Mouse (Mus musculus): Measurements from ENCODE around the gene Cntn3. TPM values are rescaled to one million over a fixed set of nuclear protein-coding genes. Genes with fewer than 3 reads are reported as not detected.

The Cntn3 gene
- polyA plus RNA-seq, 1 experiment: 0.06 TPM

GRCm38 (mm10) chr6:102541633-102542412 is 31.1 kb downstream of the Cntn3 start:
- DNase-seq: no peak
- 75% methylated on average over 7 of the region's 7 CpGs for WGBS

GRCm38 (mm10) chr6:102535599-102535998 is 37.3 kb downstream of the Cntn3 start:
- H3K27ac ChIP-seq (ENCODE audit: insufficient read depth, low read depth, low read length): no peak overlapping the region
- H3K4me3 ChIP-seq (ENCODE audit: insufficient read depth, low read depth, low read length): no peak overlapping the region
- 71% methylated on average over 4 of the region's 4 CpGs for WGBS
- H3K36me3 ChIP-seq (ENCODE audit: control insufficient read depth, insufficient read depth, low read length): no peaks in the 10 kb centered on the region
- H3K27me3 ChIP-seq (replicated peaks; ENCODE audit: control insufficient read depth, insufficient read depth, low read length): no peaks in the 10 kb centered on the region
- no peaks in the 10 kb centered on the region for H3K4me1 ChIP-seq (ENCODE audit: control insufficient read depth, insufficient read depth, low read length)
- DNase-seq: no peak
- no peak for TF ChIP-seq POLR2A (IDR thresholded peaks at IDR 0.05; ENCODE audit: low read depth, low read length)
- TF ChIP-seq CTCF (conservative IDR thresholded peaks at IDR 0.05; ENCODE audit: insufficient read depth, insufficient read length, low read depth, low read length): no peak

More at GRCm38 (mm10) chr6:102541633-102542412, 31.1 kb downstream of the Cntn3 start:
- Histone ChIP-seq H3K27me3 (replicated peaks; ENCODE audit: control insufficient read depth, insufficient read depth, low read length) (no peaks in the 10 kb centered on the region; the same call in 1 of the 2 replicates), H3K36me3 (ENCODE audit: control insufficient read depth, insufficient read depth, low read length) (no peaks in the 10 kb centered on the region), H3K4me3 (ENCODE audit: insufficient read depth, low read depth, low read length) (no peak overlapping the region), H3K27ac (ENCODE audit: insufficient read depth, low read depth, low read length) (no peak overlapping the region), H3K4me1 (ENCODE audit: control insufficient read depth, insufficient read depth, low read length) (no peaks in the 10 kb centered on the region)
- TF ChIP-seq POLR2A (IDR thresholded peaks at IDR 0.05; ENCODE audit: low read depth, low read length) (no peak), CTCF (conservative IDR thresholded peaks at IDR 0.05; ENCODE audit: insufficient read depth, insufficient read length, low read depth, low read length) (no peak)

GRCm38 (mm10) chr6:102523037-102523436 is 49.9 kb downstream of the Cntn3 start:
- Histone ChIP-seq H3K27me3 (replicated peaks; ENCODE audit: control insufficient read depth, insufficient read depth, low read length) (no peaks in the 10 kb centered on the region), H3K27ac (ENCODE audit: insufficient read depth, low read depth, low read length) (no peak overlapping the region), H3K4me1 (ENCODE audit: control insufficient read depth, insufficient read depth, low read length) (no peaks in the 10 kb centered on the region), H3K4me3 (ENCODE audit: insufficient read depth, low read depth, low read length) (no peak overlapping the region), H3K36me3 (ENCODE audit: control insufficient read depth, insufficient read depth, low read length) (no peaks in the 10 kb centered on the region)
- DNase-seq: no peak
- TF ChIP-seq CTCF (conservative IDR thresholded peaks at IDR 0.05; ENCODE audit: insufficient read depth, insufficient read length, low read depth, low read length): no peak
- no peak for TF ChIP-seq POLR2A (IDR thresholded peaks at IDR 0.05; ENCODE audit: low read depth, low read length)
- 40% methylated on average over 2 of the region's 2 CpGs for WGBS

- no peak overlapping the region for H3K27ac ChIP-seq (ENCODE audit: insufficient read depth, low read depth, low read length)
- WGBS: 76% methylated on average over 2 of the region's 2 CpGs
- no peaks in the 10 kb centered on the region for H3K27me3 ChIP-seq (replicated peaks; ENCODE audit: control insufficient read depth, insufficient read depth, low read length)
- H3K4me1 ChIP-seq (ENCODE audit: control insufficient read depth, insufficient read depth, low read length): no peaks in the 10 kb centered on the region
- TF ChIP-seq CTCF (conservative IDR thresholded peaks at IDR 0.05; ENCODE audit: insufficient read depth, insufficient read length, low read depth, low read length) (no peak), POLR2A (IDR thresholded peaks at IDR 0.05; ENCODE audit: low read depth, low read length) (no peak)
- no peaks in the 10 kb centered on the region for H3K36me3 ChIP-seq (ENCODE audit: control insufficient read depth, insufficient read depth, low read length)
- no peak for DNase-seq
- H3K4me3 ChIP-seq (ENCODE audit: insufficient read depth, low read depth, low read length): no peak overlapping the region
Observed at GRCm38 (mm10) chr6:102520977-102521376, 51.9 kb downstream of the Cntn3 start.

- 70% methylated on average over 2 of the region's 2 CpGs for WGBS
- H3K4me3 ChIP-seq (ENCODE audit: insufficient read depth, low read depth, low read length): no peak overlapping the region
- DNase-seq: no peak
- H3K27me3 ChIP-seq (replicated peaks; ENCODE audit: control insufficient read depth, insufficient read depth, low read length): no peaks in the 10 kb centered on the region
- no peaks in the 10 kb centered on the region for H3K4me1 ChIP-seq (ENCODE audit: control insufficient read depth, insufficient read depth, low read length)
- no peak overlapping the region for H3K27ac ChIP-seq (ENCODE audit: insufficient read depth, low read depth, low read length)
- H3K36me3 ChIP-seq (ENCODE audit: control insufficient read depth, insufficient read depth, low read length): no peaks in the 10 kb centered on the region
- TF ChIP-seq POLR2A (IDR thresholded peaks at IDR 0.05; ENCODE audit: low read depth, low read length): no peak
- no peak for TF ChIP-seq CTCF (conservative IDR thresholded peaks at IDR 0.05; ENCODE audit: insufficient read depth, insufficient read length, low read depth, low read length)
Observed at GRCm38 (mm10) chr6:102515231-102515630, 57.7 kb downstream of the Cntn3 start.

- H3K4me1 ChIP-seq (ENCODE audit: control insufficient read depth, insufficient read depth, low read length): no peaks in the 10 kb centered on the region
- H3K27me3 ChIP-seq (replicated peaks; ENCODE audit: control insufficient read depth, insufficient read depth, low read length): no peaks in the 10 kb centered on the region
- no peaks in the 10 kb centered on the region for H3K36me3 ChIP-seq (ENCODE audit: control insufficient read depth, insufficient read depth, low read length)
- H3K27ac ChIP-seq (ENCODE audit: insufficient read depth, low read depth, low read length): no peak overlapping the region
- TF ChIP-seq POLR2A (IDR thresholded peaks at IDR 0.05; ENCODE audit: low read depth, low read length) (no peak), CTCF (conservative IDR thresholded peaks at IDR 0.05; ENCODE audit: insufficient read depth, insufficient read length, low read depth, low read length) (no peak)
- DNase-seq: no peak
- 71% methylated on average over 1 of the region's 1 CpGs for WGBS
- H3K4me3 ChIP-seq (ENCODE audit: insufficient read depth, low read depth, low read length): no peak overlapping the region
Observed at GRCm38 (mm10) chr6:102512085-102512484, 60.8 kb downstream of the Cntn3 start.

- Histone ChIP-seq H3K4me3 (ENCODE audit: insufficient read depth, low read depth, low read length) (no peak overlapping the region), H3K27me3 (replicated peaks; ENCODE audit: control insufficient read depth, insufficient read depth, low read length) (no peaks in the 10 kb centered on the region), H3K4me1 (ENCODE audit: control insufficient read depth, insufficient read depth, low read length) (no peaks in the 10 kb centered on the region), H3K36me3 (ENCODE audit: control insufficient read depth, insufficient read depth, low read length) (no peaks in the 10 kb centered on the region), H3K27ac (ENCODE audit: insufficient read depth, low read depth, low read length) (no peak overlapping the region)
- TF ChIP-seq CTCF (conservative IDR thresholded peaks at IDR 0.05; ENCODE audit: insufficient read depth, insufficient read length, low read depth, low read length): no peak
- no peak for TF ChIP-seq POLR2A (IDR thresholded peaks at IDR 0.05; ENCODE audit: low read depth, low read length)
- DNase-seq: no peak
Observed at GRCm38 (mm10) chr6:102485509-102485908, 87.4 kb downstream of the Cntn3 start.

Data from kidney, adult 2 months (tissue).